Mouse (Mus musculus): ENCODE data around the gene Gm7970. TPM values are rescaled to one million over a fixed set of nuclear protein-coding genes. Genes with fewer than 3 reads are reported as not detected.
"Not testable (repeated sequence)": the region's sequence is repeated elsewhere in the genome, so short reads cannot be mapped to it uniquely, and the experiment has no call there.

Gene Gm7970
- polyA plus RNA-seq (2015; fragmentation: Nextera tagmentation; extraction: Ambion mirVana): not detected in 2 replicates

DNA sequence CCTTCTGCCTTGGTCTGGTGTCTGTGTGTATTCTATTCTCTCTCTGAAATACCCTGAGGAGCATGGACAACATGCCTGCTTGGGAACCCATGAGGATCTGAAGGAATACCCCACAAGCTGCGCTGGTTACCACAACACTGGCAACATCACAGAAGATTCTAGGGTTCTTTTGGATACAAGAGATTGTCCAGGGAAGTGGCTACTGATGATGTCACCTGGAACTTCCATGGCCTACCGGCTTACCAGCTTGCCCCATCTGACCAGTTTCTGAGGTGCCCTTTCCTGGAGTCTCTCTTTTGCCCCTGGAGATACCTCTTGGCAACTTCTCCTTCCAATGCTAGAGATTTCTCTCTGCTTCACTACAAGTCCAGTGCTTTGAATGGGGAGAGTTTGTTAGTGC, at the start of gene Gm7970:
TSS of gene Gm7970 (minus strand) at position 101 of the 400 bp plus-strand sequence.
- not testable (repeated sequence) for H3K27ac ChIP-seq (ENCODE audit: low read depth, low read length); H3K9me3 ChIP-seq (ENCODE audit: control insufficient read depth); H3K27me3 ChIP-seq (replicated peaks; ENCODE audit: control insufficient read depth, insufficient read depth, low read length); H3K36me3 ChIP-seq (ENCODE audit: control insufficient read depth, insufficient read depth); H3K4me2 ChIP-seq (replicated peaks; ENCODE audit: low read depth); H3K4me1 ChIP-seq (replicated peaks; ENCODE audit: control insufficient read depth, insufficient read depth, low read length); H3K4me3 ChIP-seq (ENCODE audit: low read depth, low read length); H3K9ac ChIP-seq (ENCODE audit: low read depth, low read length); ATAC-seq
- no CpG with 5 or more reads among the region's 2 CpGs for WGBS

DNA sequence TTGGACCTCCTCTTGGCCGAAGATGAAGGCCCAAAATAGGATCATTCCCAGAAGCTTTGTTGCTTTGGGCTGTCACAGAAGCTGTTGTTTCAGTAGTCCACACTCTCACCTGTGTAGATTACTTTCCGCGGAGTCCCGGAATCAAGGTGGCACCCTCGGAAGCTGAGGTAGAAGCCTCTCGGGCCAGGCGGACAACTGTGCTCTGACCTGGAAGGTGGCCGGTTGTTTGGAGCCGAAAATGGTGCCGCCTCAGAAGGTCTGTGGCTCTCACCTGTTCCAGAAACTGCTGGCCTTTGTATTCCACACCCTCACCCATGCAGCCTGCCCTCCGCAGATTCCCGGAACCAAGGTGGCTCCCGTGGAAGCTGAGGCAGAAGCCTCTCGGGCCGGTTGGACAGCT, 45.6 kb upstream of the Gm7970 start:
- H3K4me2 ChIP-seq (replicated peaks; ENCODE audit: low read depth); H3K4me1 ChIP-seq (replicated peaks; ENCODE audit: control insufficient read depth, insufficient read depth, low read length); H3K27ac ChIP-seq (ENCODE audit: low read depth, low read length); H3K9me3 ChIP-seq (ENCODE audit: control insufficient read depth); H3K4me3 ChIP-seq (ENCODE audit: low read depth, low read length); H3K9ac ChIP-seq (ENCODE audit: low read depth, low read length); H3K27me3 ChIP-seq (replicated peaks; ENCODE audit: control insufficient read depth, insufficient read depth, low read length); H3K36me3 ChIP-seq (ENCODE audit: control insufficient read depth, insufficient read depth); ATAC-seq: not testable (repeated sequence)
- 93% methylated on average over 15 of the region's 15 CpGs for WGBS

DNA sequence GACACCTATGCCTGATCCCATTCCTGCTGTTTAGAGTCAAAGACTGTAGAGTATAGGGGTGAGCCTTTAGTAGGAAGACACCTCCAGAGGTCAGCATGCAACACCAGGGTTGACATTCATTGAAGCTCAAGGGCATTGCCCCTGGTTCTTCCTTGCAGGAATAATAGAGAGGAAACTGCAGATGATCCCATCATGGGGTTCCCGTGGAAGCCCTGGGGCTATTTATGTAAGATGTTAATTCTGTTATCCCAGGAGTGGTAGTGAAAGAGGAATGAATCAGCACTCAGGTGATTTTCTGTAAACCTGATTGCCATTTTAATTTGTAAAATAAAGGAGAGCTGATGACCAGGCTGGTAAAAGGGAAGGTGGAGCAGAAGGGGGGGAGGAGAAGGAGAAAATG, 31.0 kb upstream of the Gm7970 start:
- H3K27ac ChIP-seq (ENCODE audit: low read depth, low read length); H3K27me3 ChIP-seq (replicated peaks; ENCODE audit: control insufficient read depth, insufficient read depth, low read length); ATAC-seq; H3K9ac ChIP-seq (ENCODE audit: low read depth, low read length); H3K4me2 ChIP-seq (replicated peaks; ENCODE audit: low read depth); H3K36me3 ChIP-seq (ENCODE audit: control insufficient read depth, insufficient read depth); H3K4me3 ChIP-seq (ENCODE audit: low read depth, low read length); H3K9me3 ChIP-seq (ENCODE audit: control insufficient read depth); H3K4me1 ChIP-seq (replicated peaks; ENCODE audit: control insufficient read depth, insufficient read depth, low read length): not testable (repeated sequence)
- 71% methylated on average over 1 of the region's 1 CpGs for WGBS

DNA sequence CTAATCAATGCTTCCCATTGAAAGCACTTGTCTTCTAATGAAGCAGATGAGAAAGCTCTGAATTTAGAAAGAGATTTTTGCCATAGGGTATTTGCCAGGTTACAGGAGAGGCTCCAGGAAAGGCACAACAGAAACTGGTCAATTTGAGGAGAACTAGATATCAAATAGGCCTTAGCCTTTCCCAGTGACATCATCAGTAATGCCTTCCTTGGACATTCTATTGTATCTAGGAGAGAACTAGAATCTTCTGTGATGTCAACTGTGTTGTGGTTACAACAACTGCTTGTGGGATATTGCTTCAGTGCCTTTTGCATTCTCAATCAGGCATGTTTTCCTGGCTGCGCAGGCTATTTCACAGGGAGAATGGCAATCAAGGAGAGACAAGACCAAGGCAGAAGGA, 17.5 kb upstream of the Gm7970 start, which contains the start of gene 1700049E17Rik2:
TSS of gene 1700049E17Rik2 (plus strand) at position 301 of the 400 bp plus-strand sequence.
- not testable (repeated sequence) for H3K9ac ChIP-seq (ENCODE audit: low read depth, low read length); H3K36me3 ChIP-seq (ENCODE audit: control insufficient read depth, insufficient read depth); H3K27me3 ChIP-seq (replicated peaks; ENCODE audit: control insufficient read depth, insufficient read depth, low read length); H3K4me1 ChIP-seq (replicated peaks; ENCODE audit: control insufficient read depth, insufficient read depth, low read length); H3K27ac ChIP-seq (ENCODE audit: low read depth, low read length); H3K4me2 ChIP-seq (replicated peaks; ENCODE audit: low read depth); H3K4me3 ChIP-seq (ENCODE audit: low read depth, low read length); H3K9me3 ChIP-seq (ENCODE audit: control insufficient read depth); ATAC-seq
- WGBS: no CpG with 5 or more reads among the region's 1 CpGs

DNA sequence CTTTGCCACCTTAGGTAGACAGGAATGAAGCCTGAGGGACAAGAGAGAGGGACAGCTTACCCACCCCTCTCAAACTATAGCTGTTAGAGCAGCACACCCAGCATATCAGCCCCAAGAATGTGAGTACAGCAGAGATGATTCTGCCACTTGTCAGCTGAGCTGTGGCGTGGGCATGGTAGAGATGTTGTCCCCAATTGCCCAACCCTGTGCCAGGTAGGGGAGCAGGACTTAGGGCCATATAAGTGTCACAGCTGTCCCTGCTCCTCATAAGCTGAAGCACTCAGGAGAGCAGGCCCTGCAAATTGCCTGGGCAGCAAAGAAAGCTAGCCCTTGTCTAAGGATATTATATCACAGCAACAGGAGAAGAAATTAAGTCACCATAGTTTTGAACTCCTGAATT, 30.7 kb downstream of the Gm7970 start:
- H3K27ac ChIP-seq (ENCODE audit: low read depth, low read length); H3K9me3 ChIP-seq (ENCODE audit: control insufficient read depth); H3K4me3 ChIP-seq (ENCODE audit: low read depth, low read length); H3K36me3 ChIP-seq (ENCODE audit: control insufficient read depth, insufficient read depth); H3K4me2 ChIP-seq (replicated peaks; ENCODE audit: low read depth); ATAC-seq; H3K9ac ChIP-seq (ENCODE audit: low read depth, low read length); H3K4me1 ChIP-seq (replicated peaks; ENCODE audit: control insufficient read depth, insufficient read depth, low read length); H3K27me3 ChIP-seq (replicated peaks; ENCODE audit: control insufficient read depth, insufficient read depth, low read length): not testable (repeated sequence)
- WGBS: 74% methylated on average over 1 of the region's 1 CpGs

DNA sequence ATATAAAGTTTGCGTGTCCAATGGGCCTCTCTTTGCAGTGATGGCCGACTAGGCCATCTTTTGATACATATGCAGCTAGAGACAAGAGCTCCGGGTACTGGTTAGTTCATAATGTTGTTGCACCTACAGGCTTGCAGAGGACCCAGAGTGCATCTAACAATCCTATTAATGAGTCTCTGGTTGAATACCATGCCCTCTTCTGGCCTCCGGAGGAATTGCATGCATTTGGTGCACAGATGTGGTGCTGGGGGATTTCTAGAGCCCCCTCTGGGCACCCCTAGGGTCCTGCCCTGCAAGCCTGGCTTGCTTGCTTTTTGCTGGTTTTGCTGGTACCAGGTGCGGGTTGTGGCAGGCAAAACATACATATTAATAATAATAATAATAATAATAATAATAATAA, 34.7 kb downstream of the Gm7970 start:
- H3K36me3 ChIP-seq (ENCODE audit: control insufficient read depth, insufficient read depth); H3K4me3 ChIP-seq (ENCODE audit: low read depth, low read length); H3K4me2 ChIP-seq (replicated peaks; ENCODE audit: low read depth); H3K27me3 ChIP-seq (replicated peaks; ENCODE audit: control insufficient read depth, insufficient read depth, low read length); H3K27ac ChIP-seq (ENCODE audit: low read depth, low read length); H3K9me3 ChIP-seq (ENCODE audit: control insufficient read depth); H3K9ac ChIP-seq (ENCODE audit: low read depth, low read length); ATAC-seq; H3K4me1 ChIP-seq (replicated peaks; ENCODE audit: control insufficient read depth, insufficient read depth, low read length): not testable (repeated sequence)
- 68% methylated on average over 5 of the region's 5 CpGs for WGBS

Other genes with a start within 250 kb of the Gm7970 start
- not detected in 2 replicates for gene Gm5798, start 207.0 kb downstream of the Gm7970 start, polyA plus RNA-seq (2015; fragmentation: Nextera tagmentation; extraction: Ambion mirVana)
- not detected in 2 replicates for gene Gm7945, start 169.2 kb downstream of the Gm7970 start, polyA plus RNA-seq (2015; fragmentation: Nextera tagmentation; extraction: Ambion mirVana)
- gene Gm6482, start 147.3 kb downstream of the Gm7970 start, polyA plus RNA-seq (2015; fragmentation: Nextera tagmentation; extraction: Ambion mirVana): not detected in 2 replicates
- gene Gm7954, start 102.1 kb downstream of the Gm7970 start, polyA plus RNA-seq (2015; fragmentation: Nextera tagmentation; extraction: Ambion mirVana): not detected in 2 replicates
- gene Gm3486, start 66.1 kb downstream of the Gm7970 start, polyA plus RNA-seq (2015; fragmentation: Nextera tagmentation; extraction: Ambion mirVana): not detected in 2 replicates
- gene 1700049E17Rik2, start 17.6 kb upstream of the Gm7970 start, polyA plus RNA-seq (2015; fragmentation: Nextera tagmentation; extraction: Ambion mirVana): not detected in 2 replicates
- gene Gm3072, start 69.0 kb upstream of the Gm7970 start, polyA plus RNA-seq (2015; fragmentation: Nextera tagmentation; extraction: Ambion mirVana): not detected in 2 replicates
- gene Gm3676, start 90.9 kb upstream of the Gm7970 start, polyA plus RNA-seq (2015; fragmentation: Nextera tagmentation; extraction: Ambion mirVana): not detected in 2 replicates
- gene Gm8068, start 146.3 kb upstream of the Gm7970 start, polyA plus RNA-seq (2015; fragmentation: Nextera tagmentation; extraction: Ambion mirVana): not detected in 2 replicates
- gene Gm7929, start 195.0 kb upstream of the Gm7970 start, polyA plus RNA-seq (2015; fragmentation: Nextera tagmentation; extraction: Ambion mirVana): not detected in 2 replicates
- gene Gm47189, start 216.9 kb upstream of the Gm7970 start, polyA plus RNA-seq (2015; fragmentation: Nextera tagmentation; extraction: Ambion mirVana): not detected in 2 replicates